ENCODE assay signal across 12 mouse cellular contexts in the genomic region with DNA sequence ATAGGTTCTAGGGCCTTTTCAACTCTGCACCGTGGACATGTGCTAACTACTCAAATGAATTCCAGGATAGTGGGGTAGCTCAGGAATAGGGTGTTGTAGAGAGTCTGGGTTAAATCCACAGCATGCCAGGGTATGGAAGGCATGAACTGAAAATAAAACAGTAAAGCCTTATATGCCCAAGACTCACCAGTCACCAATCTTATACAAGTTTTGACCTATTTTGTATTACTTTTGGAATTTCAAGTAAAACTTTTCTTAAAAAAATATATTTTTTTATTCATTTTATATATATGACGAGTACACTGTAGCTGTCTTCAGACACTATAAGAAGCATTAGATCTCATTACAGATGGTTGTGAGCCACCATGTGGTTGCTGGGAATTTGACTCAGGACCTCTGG. TPM values are rescaled to one million over a fixed set of nuclear protein-coding genes. Genes with fewer than 3 reads are reported as not detected.
DNase-seq lines count a peak whose midpoint lies in the region; ATAC-seq and TF ChIP-seq lines count a peak whose summit lies in the region.
"Had no signal": no experiment of that assay in that cellular context is flagged by ENCODE, and none has a peak within 500 bp of the region (broad histone marks: within the 10 kb centered on the region; RNA-seq: fewer than 3 reads in every experiment).

No protein-coding gene starts in this region.

- no peak for ATAC-seq in heart, postnatal 0 days (ENCODE audit: insufficient read depth, low read depth)
- ATAC-seq in neural tube, embryonic 14.5 days (ENCODE audit: low read depth), result no peak
- ATAC-seq in neural tube, embryonic 15.5 days (ENCODE audit: low FRiP score), result no peak
- no peak for ATAC-seq in limb, embryonic 12.5 days (ENCODE audit: insufficient number of reproducible peaks, insufficient read depth, low FRiP score, low TSS enrichment, low read depth)
- no peak for ATAC-seq in stomach, postnatal 0 days (ENCODE audit: low FRiP score, low TSS enrichment)

- no peaks in the 10 kb centered on the region for H3K36me3 ChIP-seq in heart, postnatal 0 days (replicated peaks; ENCODE audit: control insufficient read depth, insufficient read depth, low read length)
- no peaks in the 10 kb centered on the region for H3K36me3 ChIP-seq in neural tube, embryonic 14.5 days (ENCODE audit: control insufficient read depth, insufficient read depth, low read length)
- H3K36me3 ChIP-seq in neural tube, embryonic 15.5 days, result no peaks in the 10 kb centered on the region
- H3K36me3 ChIP-seq in limb, embryonic 12.5 days, result peaks cover 6% of the 10 kb centered on the region; the same call in 1 of the 2 replicates
- no peaks in the 10 kb centered on the region for H3K36me3 ChIP-seq in stomach, postnatal 0 days (ENCODE audit: control insufficient read depth, insufficient read depth, low read length)

- H3K4me2 ChIP-seq in heart, postnatal 0 days (ENCODE audit: low read depth, low read length), result peak overlapping the region; percentile 57
- H3K4me2 ChIP-seq in neural tube, embryonic 14.5 days (ENCODE audit: low read depth, low read length), result peak overlapping the region; percentile 16; the same call in 1 of the 2 replicates
- H3K4me2 ChIP-seq in neural tube, embryonic 15.5 days, result no peak overlapping the region
- peak overlapping the region; percentile 42 for H3K4me2 ChIP-seq in limb, embryonic 12.5 days
- no peak overlapping the region for H3K4me2 ChIP-seq in stomach, postnatal 0 days (replicated peaks; ENCODE audit: low read depth)

- DNase-seq in heart, postnatal 0 days (ENCODE audit: low spot score), result no peak
- DNase-seq in heart, postnatal 10 days, result no peak
- no peak for DNase-seq in stomach, postnatal 0 days (ENCODE audit: low spot score)
- no peak for DNase-seq in frontal cortex, postnatal 25 days (ENCODE audit: low spot score in 2 of 2)
- no peak for DNase-seq in urinary bladder, postnatal 36 days (ENCODE audit: low spot score in 2 of 2)

- H3K4me1 ChIP-seq in heart, postnatal 0 days (ENCODE audit: control insufficient read depth, insufficient read depth), result peaks cover 22% of the 10 kb centered on the region; the same call in 1 of the 2 replicates
- H3K4me1 ChIP-seq in neural tube, embryonic 14.5 days (ENCODE audit: control insufficient read depth, insufficient read depth, low read length), result peaks cover 11% of the 10 kb centered on the region; the same call in 1 of the 2 replicates
- peaks cover 28% of the 10 kb centered on the region for H3K4me1 ChIP-seq in neural tube, embryonic 15.5 days
- peaks cover 41% of the 10 kb centered on the region for H3K4me1 ChIP-seq in limb, embryonic 12.5 days (replicated peaks)
- no peaks in the 10 kb centered on the region; the same call in 1 of the 2 replicates for H3K4me1 ChIP-seq in stomach, postnatal 0 days (replicated peaks; ENCODE audit: control insufficient read depth, insufficient read depth)

- peak overlapping the region; percentile 36 for H3K4me3 ChIP-seq in heart, postnatal 0 days (ENCODE audit: low read depth, low read length)
- H3K4me3 ChIP-seq in neural tube, embryonic 14.5 days (ENCODE audit: low read depth, low read length), result no peak overlapping the region
- H3K4me3 ChIP-seq in neural tube, embryonic 15.5 days (replicated peaks), result no peak overlapping the region
- 0 out of 2 replicates have a peak overlapping the region, but pooled peaks have one; percentile 5 for H3K4me3 ChIP-seq in limb, embryonic 12.5 days (replicated peaks)
- H3K4me3 ChIP-seq in stomach, postnatal 0 days (ENCODE audit: low read depth, low read length), result no peak overlapping the region

- no peaks in the 10 kb centered on the region for H3K27me3 ChIP-seq in heart, postnatal 0 days (ENCODE audit: control insufficient read depth, insufficient read depth, low read length)
- H3K27me3 ChIP-seq in neural tube, embryonic 14.5 days (ENCODE audit: control insufficient read depth, insufficient read depth, low read length), result no peaks in the 10 kb centered on the region
- H3K27me3 ChIP-seq in neural tube, embryonic 15.5 days (replicated peaks), result no peaks in the 10 kb centered on the region
- H3K27me3 ChIP-seq in limb, embryonic 12.5 days, result no peaks in the 10 kb centered on the region
- no peaks in the 10 kb centered on the region for H3K27me3 ChIP-seq in stomach, postnatal 0 days (ENCODE audit: control insufficient read depth, insufficient read depth, low read length)

- TF ChIP-seq CTCF in heart, postnatal 0 days (IDR thresholded peaks at IDR 0.05; ENCODE audit: low read depth), result no peak
- peak; percentile 3; the same call in 1 of the 2 replicates for TF ChIP-seq CTCF in stomach, postnatal 0 days (IDR thresholded peaks at IDR 0.05; ENCODE audit: low read depth)

- intact Hi-C loops in heart, postnatal 10 days (cut with DNase I), result no loop called here

- 56% methylated on average over 2 of the region's 2 CpGs for WGBS in heart, postnatal 0 days
- 66% methylated on average over 2 of the region's 2 CpGs for WGBS in neural tube, embryonic 14.5 days
- 56% methylated on average over 2 of the region's 2 CpGs for WGBS in neural tube, embryonic 15.5 days
- WGBS in limb, embryonic 12.5 days, result 23% methylated on average over 2 of the region's 2 CpGs
- 44% methylated on average over 2 of the region's 2 CpGs for WGBS in stomach, postnatal 0 days

- no peak overlapping the region for H3K9ac ChIP-seq in heart, postnatal 0 days (replicated peaks; ENCODE audit: low read depth, low read length)
- H3K9ac ChIP-seq in neural tube, embryonic 14.5 days (replicated peaks; ENCODE audit: low read depth, low read length), result no peak overlapping the region
- no peak overlapping the region for H3K9ac ChIP-seq in neural tube, embryonic 15.5 days (replicated peaks)
- no peak overlapping the region for H3K9ac ChIP-seq in limb, embryonic 12.5 days (replicated peaks)
- H3K9ac ChIP-seq in stomach, postnatal 0 days (ENCODE audit: low read length), result no peak overlapping the region

- H3K27ac ChIP-seq in heart, postnatal 0 days (ENCODE audit: low read depth), result 0 out of 2 replicates have a peak overlapping the region, but pooled peaks have one; percentile 11
- no peak overlapping the region for H3K27ac ChIP-seq in neural tube, embryonic 14.5 days (ENCODE audit: low read depth, low read length)
- H3K27ac ChIP-seq in neural tube, embryonic 15.5 days (replicated peaks), result no peak overlapping the region
- H3K27ac ChIP-seq in limb, embryonic 12.5 days, result peak overlapping the region; percentile 85
- H3K27ac ChIP-seq in stomach, postnatal 0 days (replicated peaks), result no peak overlapping the region
- H3K27ac ChIP-seq: macrophage had no signal

- H3K9me3 ChIP-seq in heart, postnatal 0 days (replicated peaks; ENCODE audit: control insufficient read depth, low read length), result no peaks in the 10 kb centered on the region
- no peaks in the 10 kb centered on the region for H3K9me3 ChIP-seq in neural tube, embryonic 14.5 days (ENCODE audit: control insufficient read depth, low read length)
- no peaks in the 10 kb centered on the region for H3K9me3 ChIP-seq in neural tube, embryonic 15.5 days (replicated peaks)
- no peaks in the 10 kb centered on the region for H3K9me3 ChIP-seq in limb, embryonic 12.5 days
- no peaks in the 10 kb centered on the region for H3K9me3 ChIP-seq in stomach, postnatal 0 days (ENCODE audit: control insufficient read depth, low read length)

- TF ChIP-seq EP300 in heart, postnatal 0 days (IDR thresholded peaks at IDR 0.05; ENCODE audit: low read depth), result no peak
- TF ChIP-seq EP300 in stomach, postnatal 0 days (optimal IDR thresholded peaks at IDR 0.05), result no peak

RNA-seq across cellular contexts. Expression of a gene that starts 4.2 kb away (rescaled TPM):
- 29.3 and 38.8 TPM in 2 replicates for total RNA-seq in heart, postnatal 0 days (2014; rRNA removed; ENCODE audit: low replicate concordance)
- 12.4 and 14.7 TPM in 2 replicates for polyA plus RNA-seq in heart, postnatal 0 days (2015; fragmentation: Nextera tagmentation; extraction: Ambion mirVana)
- 10 to 100 TPM; 23.1 to 23.3 TPM for total RNA-seq in heart, postnatal 10 days (2021)
- polyA plus RNA-seq in neural tube, embryonic 14.5 days (2014; fragmentation: Nextera tagmentation; extraction: Ambion mirVana), result 82.7 and 92.6 TPM in 2 replicates
- polyA plus RNA-seq in neural tube, embryonic 15.5 days (2015; fragmentation: Nextera tagmentation; extraction: Ambion mirVana), result 81.4 and 89.2 TPM in 2 replicates
- 85.5 and 87.7 TPM in 2 replicates for polyA plus RNA-seq in limb, embryonic 12.5 days (2016; fragmentation: Nextera tagmentation; extraction: Ambion mirVana)
- 15.3 and 15.5 TPM in 2 replicates for polyA plus RNA-seq in stomach, postnatal 0 days (2015; fragmentation: Nextera tagmentation; extraction: Ambion mirVana)

RNA-seq across cellular contexts. Expression of a gene that starts 21.1 kb away (rescaled TPM):
- total RNA-seq in heart, postnatal 0 days (2014; rRNA removed; ENCODE audit: low replicate concordance), result 23.9 and 43.4 TPM in 2 replicates
- polyA plus RNA-seq in heart, postnatal 0 days (2015; fragmentation: Nextera tagmentation; extraction: Ambion mirVana), result 18.7 and 21.2 TPM in 2 replicates
- total RNA-seq in heart, postnatal 10 days (2021), result 10 to 100 TPM; 18.7 to 20.2 TPM
- polyA plus RNA-seq in neural tube, embryonic 14.5 days (2014; fragmentation: Nextera tagmentation; extraction: Ambion mirVana), result 13.0 and 17.3 TPM in 2 replicates
- polyA plus RNA-seq in neural tube, embryonic 15.5 days (2015; fragmentation: Nextera tagmentation; extraction: Ambion mirVana), result 14.1 and 14.2 TPM in 2 replicates
- 14.3 and 14.6 TPM in 2 replicates for polyA plus RNA-seq in limb, embryonic 12.5 days (2016; fragmentation: Nextera tagmentation; extraction: Ambion mirVana)
- 29.6 TPM in 2 replicates for polyA plus RNA-seq in stomach, postnatal 0 days (2015; fragmentation: Nextera tagmentation; extraction: Ambion mirVana)

RNA-seq across cellular contexts. Expression of a gene that starts 53.0 kb away (rescaled TPM):
- not detected in 2 replicates for total RNA-seq in heart, postnatal 0 days (2014; rRNA removed; ENCODE audit: low replicate concordance)
- 0.36 TPM in 1 of 2 replicates, not detected in the other for polyA plus RNA-seq in heart, postnatal 0 days (2015; fragmentation: Nextera tagmentation; extraction: Ambion mirVana)
- total RNA-seq in heart, postnatal 10 days (2021), result not detected
- 0.37 and 0.43 TPM in 2 replicates for polyA plus RNA-seq in neural tube, embryonic 14.5 days (2014; fragmentation: Nextera tagmentation; extraction: Ambion mirVana)
- 0.68 TPM in 1 of 2 replicates, not detected in the other for polyA plus RNA-seq in neural tube, embryonic 15.5 days (2015; fragmentation: Nextera tagmentation; extraction: Ambion mirVana)
- not detected in 2 replicates for polyA plus RNA-seq in limb, embryonic 12.5 days (2016; fragmentation: Nextera tagmentation; extraction: Ambion mirVana)
- 0.41 TPM in 1 of 2 replicates, not detected in the other for polyA plus RNA-seq in stomach, postnatal 0 days (2015; fragmentation: Nextera tagmentation; extraction: Ambion mirVana)
- total RNA-seq: layer of hippocampus, postnatal 36 days had no signal
- polyA plus RNA-seq: macrophage; neural tube, embryonic 11.5 days; small intestine, adult 2 months had no signal

Comparison
In these comparisons a context has a peak if more than half of its experiments do, and no peak if none do; other contexts are left out.
1. H3K4me2 ChIP-seq: peak in heart, postnatal 0 days (single experiment), neural tube, embryonic 14.5 days (single experiment) and limb, embryonic 12.5 days (single experiment); none in neural tube, embryonic 15.5 days (single experiment) and stomach, postnatal 0 days (single experiment).
2. H3K27ac ChIP-seq: peak in heart, postnatal 0 days (single experiment) and limb, embryonic 12.5 days (single experiment); none in neural tube, embryonic 14.5 days (single experiment), neural tube, embryonic 15.5 days (single experiment) and stomach, postnatal 0 days (single experiment).
3. H3K4me3 ChIP-seq: peak in heart, postnatal 0 days (single experiment) and limb, embryonic 12.5 days (single experiment); none in neural tube, embryonic 14.5 days (single experiment), neural tube, embryonic 15.5 days (single experiment) and stomach, postnatal 0 days (single experiment).